Mouse (Mus musculus): Measurements from ENCODE around the gene Asap3. TPM values are rescaled to one million over a fixed set of nuclear protein-coding genes. Genes with fewer than 3 reads are reported as not detected.

Gene Asap3
- total RNA-seq, 1 experiment, result 4.7 TPM

DNA sequence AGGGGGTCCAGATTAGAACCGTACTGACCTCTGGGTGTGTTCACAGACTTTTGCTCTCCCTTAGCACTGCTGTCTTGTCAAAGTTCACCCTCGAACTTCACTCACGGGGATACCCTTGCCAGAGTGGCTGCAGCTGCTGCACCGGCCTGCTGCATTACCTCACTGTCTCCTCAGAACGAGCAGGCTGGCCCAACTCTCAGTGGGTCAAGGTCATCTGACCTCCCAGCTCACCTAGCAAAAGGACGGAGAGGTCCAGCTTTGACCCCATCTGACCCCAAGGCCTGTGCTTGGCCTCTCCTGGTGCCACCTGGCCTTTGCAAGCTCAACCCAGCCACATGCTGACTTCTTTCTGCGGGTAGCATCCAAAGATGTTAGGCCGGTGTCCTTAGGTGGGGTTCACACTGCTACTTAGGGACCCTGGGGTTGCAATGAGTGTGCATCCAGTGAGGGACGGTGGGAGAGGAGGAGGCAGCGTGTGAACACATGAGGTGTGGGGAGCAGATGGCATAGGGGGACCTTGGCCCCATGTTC lies 30.1 kb upstream of the Asap3 start:
- in situ Hi-C loops (cut with MboI; ENCODE audit: low sequenced_read_pairs in 2 of 2, unreplicated experiment in 2 of 2), result no loop called here
- no peak overlapping the region for H3K4me3 ChIP-seq (ENCODE audit: insufficient read depth in 1 of 2, low read depth in 1 of 2, low read length in 2 of 2, poor library complexity in 1 of 2, severe bottlenecking in 1 of 2)
- H3K9ac ChIP-seq (ENCODE audit: insufficient read depth, low read depth, low read length, poor library complexity, severe bottlenecking), result peak overlapping the region; percentile 18; the same call in 1 of the 2 replicates
- H3K4me1 ChIP-seq (ENCODE audit: control insufficient read depth in 2 of 2, insufficient read depth in 2 of 2, low read length in 2 of 2, poor library complexity in 1 of 2), result peaks cover 6 to 32% of the 10 kb centered on the region in 2 experiments
- no peak overlapping the region; the same call in 1 of the 2 replicates for H3K27ac ChIP-seq (ENCODE audit: insufficient read depth, low read depth, low read length, poor library complexity, severe bottlenecking)
- no peaks in the 10 kb centered on the region for H3K9me3 ChIP-seq (ENCODE audit: control insufficient read depth, insufficient read depth, low read depth, low read length)
- TF ChIP-seq CHD2 (IDR thresholded peaks at IDR 0.05; ENCODE audit: low read depth, low read length) (no peak), ZC3H11A (IDR thresholded peaks at IDR 0.05; ENCODE audit: borderline replicate concordance, low read depth, low read length) (no peak), MAFK (IDR thresholded peaks at IDR 0.05; ENCODE audit: insufficient read depth, low read depth, low read length) (no peak), ZNF384 (IDR thresholded peaks at IDR 0.05; ENCODE audit: low read depth, low read length) (no peak), HCFC1 (IDR thresholded peaks at IDR 0.05; ENCODE audit: borderline replicate concordance, insufficient read depth, low read length) (no peak)
- DNase-seq (ENCODE audit: low read depth, low spot score), result no peak
- no peaks in the 10 kb centered on the region; the same call in 1 of the 2 replicates for H3K36me3 ChIP-seq (ENCODE audit: control insufficient read depth, insufficient read depth, low read length, poor library complexity, severe bottlenecking)

DNA sequence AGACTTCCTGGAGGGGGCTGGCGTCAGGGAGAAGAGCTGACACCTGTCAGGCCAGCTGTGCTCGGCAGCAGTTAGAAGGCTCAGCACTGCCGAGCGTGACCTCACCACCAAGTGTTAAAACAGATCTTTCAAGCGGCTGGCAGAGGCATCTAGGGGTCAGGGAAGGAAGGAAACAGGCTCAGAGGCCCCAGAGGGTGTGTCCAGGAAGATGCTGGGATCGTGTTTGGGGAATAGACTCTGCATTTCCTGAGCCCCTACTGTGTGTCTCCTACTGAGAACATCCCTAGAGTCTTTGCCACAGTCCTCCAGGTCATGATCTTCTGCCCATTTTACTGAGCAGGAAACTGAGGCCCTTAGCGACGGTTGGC lies 28.9 kb upstream of the Asap3 start:
- Histone ChIP-seq H3K9ac (ENCODE audit: insufficient read depth, low read depth, low read length, poor library complexity, severe bottlenecking) (no peak overlapping the region), H3K4me3 (ENCODE audit: insufficient read depth in 1 of 2, low read depth in 1 of 2, low read length in 2 of 2, poor library complexity in 1 of 2, severe bottlenecking in 1 of 2) (peak overlapping the region; percentile 3 to 13; a peak in 1 of 4 replicates), H3K4me1 (ENCODE audit: control insufficient read depth in 2 of 2, insufficient read depth in 2 of 2, low read length in 2 of 2, poor library complexity in 1 of 2) (peaks cover 6 to 32% of the 10 kb centered on the region in 2 experiments), H3K27ac (ENCODE audit: insufficient read depth, low read depth, low read length, poor library complexity, severe bottlenecking) (peak overlapping the region; percentile 46; the same call in 1 of the 2 replicates), H3K9me3 (ENCODE audit: control insufficient read depth, insufficient read depth, low read depth, low read length) (no peaks in the 10 kb centered on the region), H3K36me3 (ENCODE audit: control insufficient read depth, insufficient read depth, low read length, poor library complexity, severe bottlenecking) (no peaks in the 10 kb centered on the region; the same call in none of the 2 replicates)
- TF ChIP-seq HCFC1 (IDR thresholded peaks at IDR 0.05; ENCODE audit: borderline replicate concordance, insufficient read depth, low read length), result no peak
- no peak for TF ChIP-seq MAFK (IDR thresholded peaks at IDR 0.05; ENCODE audit: insufficient read depth, low read depth, low read length)
- TF ChIP-seq CHD2 (IDR thresholded peaks at IDR 0.05; ENCODE audit: low read depth, low read length), result no peak
- no peak for TF ChIP-seq ZC3H11A (IDR thresholded peaks at IDR 0.05; ENCODE audit: borderline replicate concordance, low read depth, low read length)
- TF ChIP-seq ZNF384 (IDR thresholded peaks at IDR 0.05; ENCODE audit: low read depth, low read length), result no peak
- no peak for DNase-seq (ENCODE audit: low read depth, low spot score)
- in situ Hi-C loops (cut with MboI; ENCODE audit: low sequenced_read_pairs in 2 of 2, unreplicated experiment in 2 of 2), result no loop called here

DNA sequence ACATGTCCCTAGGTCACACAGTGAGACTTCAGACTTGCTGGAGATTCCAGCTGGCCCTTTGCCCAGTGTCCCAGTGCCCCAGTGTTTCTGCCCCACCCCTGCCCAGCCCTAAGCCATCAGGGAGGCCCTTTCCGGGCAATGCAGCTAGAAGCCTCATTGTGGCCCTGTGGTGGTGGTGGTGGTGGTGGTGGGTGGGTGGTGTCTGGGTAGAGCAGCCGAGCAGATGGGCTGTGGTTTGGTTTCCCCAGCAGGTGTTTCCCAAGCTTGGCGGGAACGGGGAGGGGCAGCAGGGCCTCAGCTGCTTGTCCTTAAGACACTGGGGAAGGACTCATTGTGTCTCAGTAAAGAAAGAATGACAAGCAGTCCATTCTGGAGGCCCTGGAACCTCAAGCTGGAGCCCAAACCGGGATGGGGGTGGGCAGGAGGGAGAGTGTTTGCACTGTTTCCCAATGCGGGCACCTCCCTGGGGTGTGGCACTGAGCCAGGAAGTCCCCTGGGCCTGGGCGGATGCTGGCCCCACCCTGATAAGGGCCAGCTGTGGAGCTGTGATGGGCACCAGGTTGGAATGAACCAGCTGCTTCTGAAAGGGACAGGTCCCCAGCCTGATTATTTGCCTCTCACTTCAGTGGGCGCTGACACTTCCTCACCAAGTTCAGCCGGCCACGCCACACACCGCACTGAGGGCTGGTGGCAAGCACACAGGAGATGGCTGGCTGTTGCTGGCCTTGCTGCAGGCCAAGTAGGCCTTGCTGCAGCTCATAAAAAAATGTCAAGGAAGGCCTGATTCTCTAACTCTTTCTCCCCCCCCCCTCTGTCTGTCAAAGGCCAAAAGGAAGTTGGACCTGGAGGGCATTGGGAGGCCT lies 28.3 kb upstream of the Asap3 start:
- Histone ChIP-seq H3K27ac (ENCODE audit: insufficient read depth, low read depth, low read length, poor library complexity, severe bottlenecking) (peak overlapping the region; percentile 46; the same call in 1 of the 2 replicates), H3K9me3 (ENCODE audit: control insufficient read depth, insufficient read depth, low read depth, low read length) (no peaks in the 10 kb centered on the region), H3K36me3 (ENCODE audit: control insufficient read depth, insufficient read depth, low read length, poor library complexity, severe bottlenecking) (peaks cover 2% of the 10 kb centered on the region), H3K9ac (ENCODE audit: insufficient read depth, low read depth, low read length, poor library complexity, severe bottlenecking) (peak overlapping the region; percentile 39; the same call in 1 of the 2 replicates), H3K4me1 (ENCODE audit: control insufficient read depth in 2 of 2, insufficient read depth in 2 of 2, low read length in 2 of 2, poor library complexity in 1 of 2) (peaks cover 6 to 32% of the 10 kb centered on the region in 2 experiments), H3K4me3 (ENCODE audit: insufficient read depth in 1 of 2, low read depth in 1 of 2, low read length in 2 of 2, poor library complexity in 1 of 2, severe bottlenecking in 1 of 2) (peak overlapping the region; percentile 3 to 13; a peak in 1 of 4 replicates)
- in situ Hi-C loops (cut with MboI; ENCODE audit: low sequenced_read_pairs in 2 of 2, unreplicated experiment in 2 of 2), result no loop called here
- TF ChIP-seq MAFK (IDR thresholded peaks at IDR 0.05; ENCODE audit: insufficient read depth, low read depth, low read length), result no peak
- no peak for TF ChIP-seq ZNF384 (IDR thresholded peaks at IDR 0.05; ENCODE audit: low read depth, low read length)
- TF ChIP-seq ZC3H11A (IDR thresholded peaks at IDR 0.05; ENCODE audit: borderline replicate concordance, low read depth, low read length), result no peak
- TF ChIP-seq CHD2 (IDR thresholded peaks at IDR 0.05; ENCODE audit: low read depth, low read length), result no peak
- no peak for TF ChIP-seq HCFC1 (IDR thresholded peaks at IDR 0.05; ENCODE audit: borderline replicate concordance, insufficient read depth, low read length)
- no peak for DNase-seq (ENCODE audit: low read depth, low spot score)

DNA sequence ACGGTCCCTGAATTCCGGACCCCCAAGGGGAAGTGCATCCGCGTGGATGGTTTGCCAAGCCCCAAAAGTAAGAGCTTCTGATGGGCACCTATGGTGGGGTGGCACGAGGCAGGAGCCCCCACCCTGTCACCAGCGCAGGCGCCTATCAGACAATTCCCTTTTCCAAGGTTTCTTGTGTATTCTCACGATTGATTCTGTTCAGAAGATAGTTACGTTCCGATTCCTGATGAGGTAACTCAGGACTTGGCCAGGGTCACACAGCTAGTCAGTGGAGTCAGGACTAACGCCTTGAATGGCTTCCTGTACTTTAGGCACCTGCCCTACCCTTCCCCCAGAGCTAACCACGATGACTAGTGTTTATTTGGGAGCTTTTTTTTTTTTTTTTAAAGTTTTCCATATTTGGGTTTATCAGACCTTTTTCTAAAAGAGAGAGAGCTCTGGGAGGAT lies 27.7 kb upstream of the Asap3 start:
- peaks cover 6 to 32% of the 10 kb centered on the region in 2 experiments for H3K4me1 ChIP-seq (ENCODE audit: control insufficient read depth in 2 of 2, insufficient read depth in 2 of 2, low read length in 2 of 2, poor library complexity in 1 of 2)
- no peaks in the 10 kb centered on the region for H3K9me3 ChIP-seq (ENCODE audit: control insufficient read depth, insufficient read depth, low read depth, low read length)
- peak overlapping the region; percentile 3; the same call in 1 of the 2 replicates for H3K27ac ChIP-seq (ENCODE audit: insufficient read depth, low read depth, low read length, poor library complexity, severe bottlenecking)
- no peak for TF ChIP-seq HCFC1 (IDR thresholded peaks at IDR 0.05; ENCODE audit: borderline replicate concordance, insufficient read depth, low read length)
- TF ChIP-seq CHD2 (IDR thresholded peaks at IDR 0.05; ENCODE audit: low read depth, low read length), result no peak
- no peak for TF ChIP-seq ZC3H11A (IDR thresholded peaks at IDR 0.05; ENCODE audit: borderline replicate concordance, low read depth, low read length)
- TF ChIP-seq ZNF384 (IDR thresholded peaks at IDR 0.05; ENCODE audit: low read depth, low read length), result no peak
- H3K9ac ChIP-seq (ENCODE audit: insufficient read depth, low read depth, low read length, poor library complexity, severe bottlenecking), result peak overlapping the region; percentile 39; the same call in 1 of the 2 replicates
- peaks cover 2% of the 10 kb centered on the region for H3K36me3 ChIP-seq (ENCODE audit: control insufficient read depth, insufficient read depth, low read length, poor library complexity, severe bottlenecking)
- no peak for DNase-seq (ENCODE audit: low read depth, low spot score)
- in situ Hi-C loops (cut with MboI; ENCODE audit: low sequenced_read_pairs in 2 of 2, unreplicated experiment in 2 of 2), result no loop called here
- no peak overlapping the region for H3K4me3 ChIP-seq (ENCODE audit: insufficient read depth in 1 of 2, low read depth in 1 of 2, low read length in 2 of 2, poor library complexity in 1 of 2, severe bottlenecking in 1 of 2)
